Mouse (Mus musculus) hindbrain, embryonic 13.5 days (tissue): ENCODE measurements at regions not wholly inside any gene's neighbourhood (a gene's known extent, or its start where the extent isn't known, plus 50 kb on each side); places are given as distances from the start of the nearest gene placed in this dataset.

Experiments
- ATAC-seq: fragments of 200-750 bp; cut with Nextera tagmentation; 2 replicates; pipeline ENCODE4 v1.8.0; 2017; ENCODE audit warnings: moderate TSS enrichment; ENCODE audit not compliant: low FRiP score
- H3K27ac ChIP-seq: fragments of 300-500 bp; sonication (generic); 2 replicates; pipeline ENCODE4 v1.5.1; 2015; ENCODE audit warnings: inconsistent platforms, mild to moderate bottlenecking, moderate library complexity
- H3K27me3 ChIP-seq: fragments of 300-500 bp; sonication (generic); 2 replicates; pipeline ENCODE4 v1.6.1; 2015; ENCODE audit warnings: mild to moderate bottlenecking, inconsistent platforms
- H3K36me3 ChIP-seq: fragments of 300-500 bp; sonication (generic); 2 replicates; pipeline ENCODE4 v1.6.1; 2015; ENCODE audit warnings: mild to moderate bottlenecking, inconsistent platforms
- H3K4me1 ChIP-seq: fragments of 300-500 bp; sonication (generic); replicated peaks from 2 replicates; pipeline ENCODE4 v1.6.1; 2015; ENCODE audit warnings: inconsistent platforms
- H3K4me2 ChIP-seq: fragments of 300-500 bp; sonication (generic); 2 replicates; pipeline ENCODE4 v1.6.1; 2015; ENCODE audit warnings: inconsistent platforms, mild to moderate bottlenecking, moderate library complexity
- H3K4me3 ChIP-seq: fragments of 300-500 bp; sonication (generic); 2 replicates; pipeline ENCODE4 v1.5.1; 2015; ENCODE audit warnings: mild to moderate bottlenecking, inconsistent platforms
- H3K9ac ChIP-seq: fragments of 300-500 bp; sonication (generic); 2 replicates; pipeline ENCODE4 v1.6.1; 2015; ENCODE audit warnings: mild to moderate bottlenecking, inconsistent platforms
- H3K9me3 ChIP-seq: fragments of 300-500 bp; sonication (generic); 2 replicates; pipeline ENCODE4 v1.6.1; 2016; ENCODE audit warnings: inconsistent platforms
- WGBS: fragments of 180-500 bp; shearing (Covaris S2); methylation state at CpG from one replicate; pipeline ENCODE4 v1.1.7; 2015; 5-methylcytosine and 5-hydroxymethylcytosine counted together

GRCm38 (mm10) chr8:64542501-64542900 is 150.4 kb downstream of the Cpe start:
- no peak for ATAC-seq
- 87% methylated on average over 3 of the region's 3 CpGs for WGBS

DNA sequence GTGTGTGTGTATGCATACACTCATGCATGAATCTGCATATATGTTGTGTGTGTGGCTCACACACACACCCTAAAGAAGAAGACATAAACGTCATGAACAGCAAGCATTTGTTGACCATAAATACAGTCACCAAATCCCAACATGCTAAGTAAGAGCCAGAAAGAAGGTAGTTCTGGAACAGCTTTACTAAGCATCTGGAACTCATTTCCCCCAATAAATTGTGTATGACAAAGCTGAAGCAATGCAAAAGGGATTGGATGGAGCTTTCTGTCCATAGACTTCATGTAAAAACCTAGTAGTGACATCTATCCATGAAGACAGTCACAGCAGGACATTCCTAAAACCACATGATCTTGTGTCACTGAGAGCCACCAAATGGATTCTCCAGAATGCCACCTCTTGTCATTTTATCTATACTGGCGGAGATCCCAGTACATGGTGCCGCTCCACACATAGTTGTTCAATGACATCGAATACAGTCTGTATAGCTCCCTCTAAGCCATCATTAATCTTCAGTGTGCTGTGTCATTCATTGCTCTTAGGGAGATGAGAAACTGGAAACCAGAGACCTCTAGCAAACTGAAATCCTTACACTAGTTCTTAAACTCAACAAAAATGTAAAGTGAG is 152.9 kb downstream of the Cpe start:
- Histone ChIP-seq H3K4me3 (no peak overlapping the region), H3K4me2 (no peak overlapping the region), H3K9me3 (no peaks in the 10 kb centered on the region), H3K4me1 (no peaks in the 10 kb centered on the region), H3K27me3 (no peaks in the 10 kb centered on the region), H3K9ac (no peak overlapping the region), H3K36me3 (no peaks in the 10 kb centered on the region), H3K27ac (no peak overlapping the region)
- 92% methylated on average over 4 of the region's 4 CpGs for WGBS
- no peak for ATAC-seq

More at GRCm38 (mm10) chr8:64542501-64542900, 150.4 kb downstream of the Cpe start:
- H3K9ac ChIP-seq = no peak overlapping the region
- H3K4me1 ChIP-seq = no peaks in the 10 kb centered on the region
- no peak overlapping the region for H3K27ac ChIP-seq
- no peaks in the 10 kb centered on the region for H3K27me3 ChIP-seq
- H3K9me3 ChIP-seq = no peaks in the 10 kb centered on the region
- no peak overlapping the region for H3K4me2 ChIP-seq
- H3K4me3 ChIP-seq = no peak overlapping the region
- H3K36me3 ChIP-seq = no peaks in the 10 kb centered on the region

- H3K4me1 ChIP-seq = no peaks in the 10 kb centered on the region
- no peak overlapping the region for H3K4me2 ChIP-seq
- no peak overlapping the region for H3K9ac ChIP-seq
- H3K4me3 ChIP-seq = no peak overlapping the region
- H3K27me3 ChIP-seq = no peaks in the 10 kb centered on the region
- H3K9me3 ChIP-seq = no peaks in the 10 kb centered on the region
- H3K27ac ChIP-seq = no peak overlapping the region
- 91% methylated on average over 2 of the region's 2 CpGs for WGBS
- no peak for ATAC-seq
- H3K36me3 ChIP-seq = no peaks in the 10 kb centered on the region
Measured at GRCm38 (mm10) chr8:64531780-64532179, 161.1 kb downstream of the Cpe start.

DNA sequence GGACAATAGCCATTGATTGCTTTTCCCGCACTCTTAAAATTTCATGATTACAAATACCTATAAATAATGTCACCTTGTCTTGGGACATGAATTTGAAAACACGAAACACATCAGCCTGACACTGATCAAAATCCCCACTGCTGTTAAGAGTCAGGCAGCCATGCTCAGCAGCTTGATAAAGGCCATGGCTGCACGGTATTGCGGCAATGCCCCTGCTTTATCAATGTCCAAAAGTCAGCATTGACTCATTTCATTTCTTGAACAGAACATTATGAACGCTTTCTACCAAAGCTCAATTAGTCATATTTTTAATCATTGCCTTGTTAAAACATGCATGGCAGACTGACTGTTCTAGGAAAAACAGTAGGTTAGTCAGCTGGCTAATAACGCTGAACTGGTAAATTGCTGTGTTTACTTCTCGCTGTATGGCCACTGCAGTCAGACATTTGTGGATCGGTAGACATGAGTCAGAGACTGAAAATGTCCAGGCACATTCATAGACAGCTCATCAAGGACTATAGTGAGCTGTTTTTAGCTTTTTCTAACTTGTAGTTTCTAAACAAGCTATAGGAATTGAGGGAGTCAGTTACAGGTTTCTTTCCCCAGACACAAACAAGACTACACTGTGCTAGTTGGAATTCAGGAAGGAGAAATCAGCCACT is 170.3 kb downstream of the Cpe start:
- no peaks in the 10 kb centered on the region for H3K27me3 ChIP-seq
- H3K4me2 ChIP-seq = no peak overlapping the region
- no peak overlapping the region for H3K9ac ChIP-seq
- no peaks in the 10 kb centered on the region for H3K36me3 ChIP-seq
- H3K9me3 ChIP-seq = no peaks in the 10 kb centered on the region
- no peaks in the 10 kb centered on the region for H3K4me1 ChIP-seq
- no peak overlapping the region for H3K4me3 ChIP-seq
- ATAC-seq = no peak
- H3K27ac ChIP-seq = no peak overlapping the region
- 70% methylated on average over 8 of the region's 8 CpGs for WGBS

DNA sequence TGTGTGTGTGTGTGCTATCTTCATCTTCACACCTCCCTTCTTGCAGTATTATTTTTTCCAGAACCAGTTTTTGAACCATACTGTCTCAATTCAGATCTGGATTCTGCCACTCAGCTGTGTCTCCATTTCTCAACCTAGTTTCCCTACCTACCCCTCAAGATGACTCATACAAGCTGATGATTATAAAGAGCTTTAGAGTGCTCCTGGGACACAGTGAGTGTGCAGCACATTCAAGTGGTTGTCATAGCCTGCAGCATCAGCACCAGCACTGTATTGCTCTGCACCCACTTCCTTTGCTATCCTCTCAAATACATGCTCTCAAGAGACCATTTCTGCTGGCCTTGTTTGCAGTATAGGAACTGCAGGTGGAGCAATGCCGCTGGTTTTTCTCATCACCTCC is 173.2 kb downstream of the Cpe start:
- ATAC-seq = no peak
- Histone ChIP-seq H3K4me3 (no peak overlapping the region), H3K27ac (no peak overlapping the region), H3K36me3 (no peaks in the 10 kb centered on the region), H3K9ac (no peak overlapping the region), H3K4me1 (no peaks in the 10 kb centered on the region), H3K27me3 (no peaks in the 10 kb centered on the region), H3K4me2 (no peak overlapping the region), H3K9me3 (no peaks in the 10 kb centered on the region)
- 93% methylated on average over 1 of the region's 1 CpGs for WGBS

DNA sequence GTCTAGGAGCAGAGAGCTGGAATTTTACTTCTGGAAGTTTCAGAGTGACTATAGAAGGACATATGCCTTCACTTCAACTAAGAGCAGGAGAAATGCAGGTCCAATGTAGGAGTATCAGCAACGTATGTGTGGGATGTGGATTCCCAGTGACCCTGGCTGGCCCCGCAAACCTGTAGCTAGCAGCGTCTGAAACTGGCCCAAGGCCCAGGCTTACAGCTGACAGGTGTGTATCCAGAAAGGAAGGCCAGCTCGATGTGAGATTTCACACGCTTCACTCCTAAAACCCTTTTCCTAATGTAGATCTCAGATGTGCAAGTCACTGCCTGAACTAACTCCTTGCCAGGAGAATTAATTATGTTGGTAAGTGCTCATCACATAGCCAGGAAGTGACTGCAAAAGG is 176.9 kb downstream of the Cpe start:
- 93% methylated on average over 5 of the region's 5 CpGs for WGBS
- Histone ChIP-seq H3K9ac (no peak overlapping the region), H3K4me1 (no peaks in the 10 kb centered on the region), H3K9me3 (no peaks in the 10 kb centered on the region), H3K4me3 (no peak overlapping the region), H3K27ac (no peak overlapping the region), H3K4me2 (no peak overlapping the region), H3K36me3 (no peaks in the 10 kb centered on the region), H3K27me3 (no peaks in the 10 kb centered on the region)
- no peak for ATAC-seq

DNA sequence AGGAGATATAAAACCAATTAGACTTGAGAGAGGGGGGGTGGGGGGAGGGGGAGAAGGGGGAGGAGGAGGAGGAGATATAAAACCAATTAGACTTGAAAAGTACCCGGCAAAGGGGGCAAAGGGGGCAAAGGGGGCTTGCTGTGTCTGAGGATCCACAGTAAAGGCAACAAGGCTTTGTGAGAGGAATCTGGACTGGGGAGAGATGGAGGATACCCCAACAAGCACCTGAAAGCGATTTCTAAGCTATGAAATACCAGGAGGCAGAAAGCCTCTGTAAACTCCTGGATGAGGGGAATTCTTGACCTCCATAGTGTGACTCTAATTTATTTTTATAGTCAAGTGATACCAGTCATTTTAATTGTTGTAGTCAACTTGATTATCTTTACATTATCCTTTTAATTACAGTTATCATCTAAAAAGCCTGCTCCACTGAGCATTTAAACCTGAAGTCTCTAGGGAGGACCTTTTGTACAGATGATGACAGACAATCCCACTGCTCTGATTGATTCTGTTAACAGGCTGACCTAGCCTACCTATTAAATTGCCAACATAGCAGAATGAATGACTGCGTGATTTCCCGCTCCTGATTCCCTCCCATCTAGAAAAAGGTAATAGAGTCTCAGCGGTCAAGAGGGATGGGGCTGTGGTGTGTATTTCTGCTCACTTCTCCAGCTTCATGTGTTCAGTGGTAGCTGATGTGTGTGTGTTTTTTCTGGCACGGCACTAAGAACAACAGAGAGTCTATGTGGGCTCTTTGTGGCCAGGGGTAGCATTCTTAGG is 195.4 kb downstream of the Cpe start:
- peaks cover 13% of the 10 kb centered on the region for H3K4me1 ChIP-seq
- no peak overlapping the region for H3K4me3 ChIP-seq
- no peaks in the 10 kb centered on the region for H3K9me3 ChIP-seq
- H3K36me3 ChIP-seq = no peaks in the 10 kb centered on the region
- 45% methylated on average over 6 of the region's 6 CpGs for WGBS
- H3K4me2 ChIP-seq = no peak overlapping the region
- ATAC-seq = peak; percentile 66
- no peak overlapping the region for H3K9ac ChIP-seq
- H3K27ac ChIP-seq = 0 out of 2 replicates have a peak overlapping the region, but pooled peaks have one; percentile 44
- no peaks in the 10 kb centered on the region for H3K27me3 ChIP-seq

DNA sequence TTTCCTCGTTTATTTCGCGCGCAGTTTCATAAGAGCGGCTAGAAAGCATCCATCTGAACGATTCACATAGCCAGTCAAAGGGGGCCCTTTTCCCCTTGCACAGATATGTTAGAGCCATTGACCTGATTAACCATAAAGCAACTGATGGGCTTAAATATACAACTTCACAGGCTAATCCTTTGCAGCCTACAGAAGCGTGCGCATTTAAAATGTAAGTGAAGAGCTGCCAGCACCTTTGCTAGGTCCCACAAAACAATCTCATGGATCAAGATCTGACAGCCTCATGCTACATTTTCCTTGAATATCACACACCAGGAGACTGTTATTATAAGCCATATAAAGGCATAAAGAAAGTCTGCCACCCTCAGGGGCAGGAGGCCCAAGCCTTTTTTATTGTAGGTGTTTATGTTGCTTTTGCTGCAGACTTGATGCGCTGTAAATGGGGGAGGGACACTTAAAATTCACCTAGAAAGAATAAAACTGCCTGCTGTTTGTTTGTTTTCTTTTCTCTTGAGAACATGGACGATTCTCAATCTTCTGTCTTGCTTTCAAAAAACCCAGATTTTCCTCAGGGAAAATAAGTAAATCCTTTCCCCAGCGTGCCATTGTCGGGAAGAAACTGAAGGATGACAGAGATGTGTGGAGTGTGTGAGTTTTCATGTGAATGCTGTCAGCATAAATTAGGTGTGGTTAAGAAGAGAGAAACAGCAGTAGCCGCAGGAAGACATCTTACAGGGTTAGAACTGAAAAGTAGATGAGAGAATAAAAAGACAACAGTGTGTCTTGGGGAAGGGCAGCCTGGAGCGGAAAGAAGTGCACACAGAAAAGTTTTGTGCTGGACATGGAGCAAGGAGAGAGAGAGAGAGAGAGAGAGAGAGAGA is 196.3 kb downstream of the Cpe start:
- Histone ChIP-seq H3K9me3 (no peaks in the 10 kb centered on the region), H3K4me2 (no peak overlapping the region; the same call in 1 of the 2 replicates), H3K4me1 (peaks cover 13% of the 10 kb centered on the region), H3K9ac (no peak overlapping the region), H3K27ac (0 out of 2 replicates have a peak overlapping the region, but pooled peaks have one; percentile 1), H3K36me3 (no peaks in the 10 kb centered on the region), H3K27me3 (no peaks in the 10 kb centered on the region), H3K4me3 (no peak overlapping the region)
- peak; percentile 57; the same call in 1 of the 2 replicates for ATAC-seq
- WGBS = 50% methylated on average over 14 of the region's 14 CpGs

- H3K36me3 ChIP-seq = no peaks in the 10 kb centered on the region
- H3K27ac ChIP-seq = no peak overlapping the region
- no peak overlapping the region for H3K4me3 ChIP-seq
- no peak overlapping the region for H3K9ac ChIP-seq
- H3K4me2 ChIP-seq = no peak overlapping the region
- H3K4me1 ChIP-seq = peaks cover 5% of the 10 kb centered on the region
- no peaks in the 10 kb centered on the region for H3K27me3 ChIP-seq
- ATAC-seq = no peak
- 95% methylated on average over 2 of the region's 2 CpGs for WGBS
- H3K9me3 ChIP-seq = no peaks in the 10 kb centered on the region
Measured at GRCm38 (mm10) chr8:64491561-64491960, 201.3 kb downstream of the Cpe start.

- 63% methylated on average over 3 of the region's 3 CpGs for WGBS
Measured at GRCm38 (mm10) chr8:64488057-64488456, 204.8 kb downstream of the Cpe start.

GRCm38 (mm10) chr8:64473276-64473675 is 219.6 kb downstream of the Cpe start:
- Histone ChIP-seq H3K4me1 (no peaks in the 10 kb centered on the region), H3K4me3 (no peak overlapping the region), H3K27me3 (no peaks in the 10 kb centered on the region), H3K9me3 (no peaks in the 10 kb centered on the region), H3K27ac (no peak overlapping the region), H3K36me3 (no peaks in the 10 kb centered on the region), H3K4me2 (no peak overlapping the region), H3K9ac (no peak overlapping the region)
- ATAC-seq = no peak

More at GRCm38 (mm10) chr8:64488057-64488456, 204.8 kb downstream of the Cpe start:
- no peak overlapping the region for H3K4me3 ChIP-seq
- no peak overlapping the region for H3K4me2 ChIP-seq
- H3K9ac ChIP-seq = no peak overlapping the region
- H3K4me1 ChIP-seq = no peaks in the 10 kb centered on the region
- ATAC-seq = no peak
- no peaks in the 10 kb centered on the region for H3K9me3 ChIP-seq
- no peak overlapping the region for H3K27ac ChIP-seq
- no peaks in the 10 kb centered on the region for H3K27me3 ChIP-seq
- no peaks in the 10 kb centered on the region for H3K36me3 ChIP-seq

DNA sequence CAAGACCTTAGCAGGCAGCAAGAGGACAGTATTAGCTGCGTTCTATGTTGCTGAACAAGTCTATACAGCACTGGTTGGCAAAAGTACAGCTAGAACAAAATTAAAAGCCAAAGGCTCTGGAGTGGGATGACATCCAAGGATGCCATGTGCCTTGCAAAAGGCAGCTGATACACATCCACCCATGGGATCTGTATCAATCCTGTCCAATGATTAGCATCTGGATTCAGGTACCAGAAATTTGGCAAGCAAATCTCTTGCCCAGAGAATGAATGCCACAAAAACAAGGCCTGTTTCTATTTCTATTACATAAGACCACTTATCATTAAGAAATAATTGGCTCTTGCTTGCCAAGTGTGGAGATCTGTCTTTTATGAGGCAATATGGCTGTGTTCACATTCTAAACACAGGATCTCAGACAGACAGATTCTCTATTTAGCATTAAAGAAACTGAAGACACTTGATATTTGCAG is 220.0 kb downstream of the Cpe start:
- WGBS = 89% methylated on average over 1 of the region's 1 CpGs
- Histone ChIP-seq H3K4me3 (no peak overlapping the region), H3K9me3 (no peaks in the 10 kb centered on the region), H3K27ac (no peak overlapping the region), H3K9ac (no peak overlapping the region), H3K27me3 (no peaks in the 10 kb centered on the region), H3K36me3 (no peaks in the 10 kb centered on the region), H3K4me2 (no peak overlapping the region), H3K4me1 (no peaks in the 10 kb centered on the region)
- peak; percentile 52; the same call in 1 of the 2 replicates for ATAC-seq
